Mouse (Mus musculus) heart, adult 8-10 months (tissue): ENCODE measurements around the gene Pafah1b1. TPM values are rescaled to one million over a fixed set of nuclear protein-coding genes. Genes with fewer than 3 reads are reported as not detected.

Source experiments
- DNase-seq: peaks from one replicate; pipeline ENCODE4 v3.0.0; 2022; ENCODE audit warnings: low spot score
- total RNA-seq, 4 experiments: library from RNA; stranded (reverse); gene quantifications; 2 replicates each; pipeline ENCODE4 v1.2.4; 2022

Pafah1b1 gene
- 100 to 1,000 TPM; 183 to 223 (median 209) TPM for total RNA-seq

- DNase-seq = peak; percentile 93
Measured at GRCm38 (mm10) chr11:74724235-74724791, at the start of gene Pafah1b1. TSS of gene Pafah1b1 (minus strand) at chr11:74724670.

GRCm38 (mm10) chr11:74772386-74772785 lies 47.9 kb upstream of the Pafah1b1 start:
- DNase-seq = no peak

- DNase-seq = no peak
Measured at GRCm38 (mm10) chr11:74771650-74772049, 47.2 kb upstream of the Pafah1b1 start.

- DNase-seq = no peak
Measured at GRCm38 (mm10) chr11:74771234-74771633, 46.8 kb upstream of the Pafah1b1 start.

- peak; percentile 98 for DNase-seq
Measured at GRCm38 (mm10) chr11:74770595-74771207, 46.2 kb upstream of the Pafah1b1 start, which contains the start of gene Mettl16. TSS of gene Mettl16 (plus strand) at chr11:74770830.

GRCm38 (mm10) chr11:74770037-74770436 lies 45.6 kb upstream of the Pafah1b1 start:
- DNase-seq = no peak

- DNase-seq = no peak
Measured at GRCm38 (mm10) chr11:74768045-74768444, 43.6 kb upstream of the Pafah1b1 start.

- DNase-seq = peak; percentile 21
Measured at GRCm38 (mm10) chr11:74767469-74767868, 43.0 kb upstream of the Pafah1b1 start.

GRCm38 (mm10) chr11:74763960-74764625 lies 39.6 kb upstream of the Pafah1b1 start:
- DNase-seq = no peak

- DNase-seq = no peak
Measured at GRCm38 (mm10) chr11:74761011-74761705, 36.7 kb upstream of the Pafah1b1 start.

GRCm38 (mm10) chr11:74756631-74757030 lies 32.2 kb upstream of the Pafah1b1 start:
- peak; percentile 62 for DNase-seq

GRCm38 (mm10) chr11:74751352-74752066 lies 27.0 kb upstream of the Pafah1b1 start:
- DNase-seq = no peak

GRCm38 (mm10) chr11:74750662-74751351 lies 26.3 kb upstream of the Pafah1b1 start:
- no peak for DNase-seq

- DNase-seq = no peak
Measured at GRCm38 (mm10) chr11:74749241-74749640, 24.8 kb upstream of the Pafah1b1 start.

- DNase-seq = no peak
Measured at GRCm38 (mm10) chr11:74748022-74748421, 23.6 kb upstream of the Pafah1b1 start.

GRCm38 (mm10) chr11:74737861-74738260 lies 13.4 kb upstream of the Pafah1b1 start:
- DNase-seq = no peak

GRCm38 (mm10) chr11:74734917-74735316 lies 10.4 kb upstream of the Pafah1b1 start:
- DNase-seq = no peak

GRCm38 (mm10) chr11:74725181-74725580 lies 711 bp upstream of the Pafah1b1 start:
- DNase-seq = peak; percentile 62

GRCm38 (mm10) chr11:74723357-74724234 lies 874 bp downstream of the Pafah1b1 start:
- peak; percentile 77 for DNase-seq

- DNase-seq = no peak
Measured at GRCm38 (mm10) chr11:74721971-74722370, 2.5 kb downstream of the Pafah1b1 start.
